Mouse (Mus musculus) ES-Bruce4 (cell line): ENCODE measurements around the gene Il12b.

Source experiments
- CTCF ChIP-seq: IDR thresholded peaks from one replicate; pipeline ENCODE4 v1.8.1; 2011; ENCODE audit warnings: low read depth, low read length
- EP300 ChIP-seq: IDR thresholded peaks from 2 replicates; pipeline ENCODE4 v1.6.1; 2011; ENCODE audit warnings: low read depth, low read length; ENCODE audit not compliant: insufficient read depth

DNA sequence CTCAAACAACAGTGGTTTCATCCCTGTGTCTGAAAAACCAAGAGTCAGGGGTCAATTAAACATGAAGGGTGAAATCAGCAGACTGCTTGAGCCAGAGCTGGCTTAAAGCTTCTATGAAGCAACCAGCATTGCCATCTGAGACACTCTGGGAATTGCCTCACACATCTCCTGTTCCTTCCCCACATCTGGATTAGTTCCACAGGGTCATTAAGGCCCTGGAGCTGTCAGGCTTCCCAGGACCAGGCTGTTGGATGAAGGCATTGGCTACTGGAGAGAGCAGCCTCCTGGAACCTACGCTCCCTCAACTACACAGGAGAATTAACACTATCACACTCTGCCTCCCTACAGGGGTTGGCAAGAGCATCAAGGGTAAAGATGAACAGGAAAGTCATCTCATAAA is 32.2 kb upstream of the Il12b start:
- TF ChIP-seq EP300: no peak
- TF ChIP-seq CTCF: no peak
